ENCODE assay signal across 10 mouse cellular contexts in genomic region chr10:19584064-19584463, GRCm38 (mm10). TPM values are rescaled to one million over a fixed set of nuclear protein-coding genes. Genes with fewer than 3 reads are reported as not detected.
DNase-seq lines count a peak whose midpoint lies in the region; ATAC-seq and TF ChIP-seq lines count a peak whose summit lies in the region.
"Had no signal": no experiment of that assay in that cellular context is flagged by ENCODE, and none has a peak within 500 bp of the region (broad histone marks: within the 10 kb centered on the region; RNA-seq: fewer than 3 reads in every experiment).

No protein-coding gene starts in this region.

- no peak for TF ChIP-seq POLR2A in small intestine, adult 2 months (IDR thresholded peaks at IDR 0.05; ENCODE audit: low read depth, low read length)

- intact Hi-C loops in heart, postnatal 36 days (cut with DNase I): no loop called here
- intact Hi-C loops in heart, postnatal 25 days (cut with DNase I): no loop called here
- intact Hi-C loops in left cerebral cortex, adult 2 months (cut with DNase I): no loop called here

- H3K36me3 ChIP-seq in small intestine, adult 2 months (ENCODE audit: control insufficient read depth, insufficient read depth, low read length): no peaks in the 10 kb centered on the region
- H3K36me3 ChIP-seq: embryonic facial prominence, embryonic 13.5 days; midbrain, embryonic 12.5 days had no signal

- H3K27ac ChIP-seq in small intestine, adult 2 months (ENCODE audit: insufficient read depth, low read depth, low read length): peak overlapping the region; percentile 59; the same call in 1 of the 2 replicates
- no peak overlapping the region for H3K27ac ChIP-seq in left cerebral cortex, adult 2 months
- H3K27ac ChIP-seq: embryonic facial prominence, embryonic 13.5 days; midbrain, embryonic 12.5 days had no signal

- no peaks in the 10 kb centered on the region for H3K27me3 ChIP-seq in small intestine, adult 2 months (ENCODE audit: control insufficient read depth, insufficient read depth, low read length)
- H3K27me3 ChIP-seq: embryonic facial prominence, embryonic 13.5 days; midbrain, embryonic 12.5 days had no signal

- 90% methylated on average over 2 of the region's 2 CpGs for WGBS in small intestine, adult 2 months

- no peak for ATAC-seq in cerebellum, adult (ENCODE audit: insufficient number of reproducible peaks, low FRiP score, low TSS enrichment)

- peaks cover 19% of the 10 kb centered on the region; the same call in 1 of the 2 replicates for H3K4me1 ChIP-seq in small intestine, adult 2 months (ENCODE audit: control insufficient read depth, insufficient read depth, insufficient read length, low read length)
- H3K4me1 ChIP-seq: embryonic facial prominence, embryonic 13.5 days; midbrain, embryonic 12.5 days had no signal

- DNase-seq in heart, adult 9 months (ENCODE audit: low spot score in 2 of 2): peak; percentile 35 to 68
- no peak for DNase-seq in heart, postnatal 36 days
- peak; percentile 64 for DNase-seq in CD4-positive, CD25-positive, alpha-beta regulatory T cell, adult 2 months (ENCODE audit: low read depth, low spot score)
- DNase-seq in heart, postnatal 25 days (ENCODE audit: low spot score): peak; percentile 26
- no peak for DNase-seq in left cerebral cortex, adult 2 months (ENCODE audit: extremely low spot score in 1 of 2, low spot score in 2 of 2)
- no peak for DNase-seq in ovary, adult 18-20 months (ENCODE audit: low spot score)

- no peak for TF ChIP-seq CTCF in small intestine, adult 2 months (IDR thresholded peaks at IDR 0.05; ENCODE audit: extremely low read depth, insufficient read length, insufficient replicate concordance, low read depth, low read length)
- TF ChIP-seq CTCF in left cerebral cortex, adult 2 months (IDR thresholded peaks at IDR 0.05): no peak

- H3K4me3 ChIP-seq in small intestine, adult 2 months (ENCODE audit: low read depth, low read length): no peak overlapping the region
- no peak overlapping the region for H3K4me3 ChIP-seq in left cerebral cortex, adult 2 months
- H3K4me3 ChIP-seq: embryonic facial prominence, embryonic 13.5 days; midbrain, embryonic 12.5 days had no signal

RNA-seq across cellular contexts. Expression of gene Ifngr1, which starts 7.7 kb away (rescaled TPM):
- 10 to 100 TPM; 49.5 to 58.9 TPM for total RNA-seq in heart, postnatal 36 days (2021)
- total RNA-seq in heart, postnatal 25 days (2021): 10 to 100 TPM; 45.4 to 53.7 TPM
- 17.7 and 37.4 TPM in 2 replicates for polyA plus RNA-seq in small intestine, adult 2 months (2012; rRNA removed)
- 10 to 100 TPM; 19.4 to 21.9 TPM for total RNA-seq in left cerebral cortex, adult 2 months (2021)

RNA-seq across cellular contexts. Expression of gene Il22ra2, which starts 37.7 kb away (rescaled TPM):
- not detected for total RNA-seq in heart, postnatal 36 days (2021)
- total RNA-seq in heart, postnatal 25 days (2021): not detected
- 0.56 and 0.58 TPM in 2 replicates for polyA plus RNA-seq in small intestine, adult 2 months (2012; rRNA removed)
- total RNA-seq in left cerebral cortex, adult 2 months (2021): not detected
- polyA plus RNA-seq: embryonic facial prominence, embryonic 13.5 days; midbrain, embryonic 12.5 days had no signal

Comparison
In these comparisons a context has a peak if more than half of its experiments do, and no peak if none do; other contexts are left out.
1. DNase-seq: peak in heart, adult 9 months (2 of 2), CD4-positive, CD25-positive, alpha-beta regulatory T cell, adult 2 months (single experiment) and heart, postnatal 25 days (single experiment); none in heart, postnatal 36 days (0 of 2), left cerebral cortex, adult 2 months (0 of 2) and ovary, adult 18-20 months (single experiment).